Mouse (Mus musculus) lung, adult 18-20 months (tissue): ENCODE measurements around the gene Nktr.

Source experiments
- DNase-seq, 2 experiments: peaks; one replicate each; pipeline ENCODE4 v3.0.0; 2022; ENCODE audit warnings: mixed read lengths in 2 of 2

Nktr gene

GRCm38 (mm10) chr9:121718792-121719318 lies at the start of gene Nktr:
TSS of gene Nktr (plus strand) at chr9:121719169.
- peak; percentile 98 to 99 for DNase-seq

- DNase-seq, result peak; percentile 70 to 72
These were observed 49.6 kb upstream of the Nktr start for GRCm38 (mm10) chr9:121669348-121669791.

GRCm38 (mm10) chr9:121671300-121671699 lies 47.7 kb upstream of the Nktr start:
- DNase-seq, result peak; percentile 59 to 75

GRCm38 (mm10) chr9:121672311-121672710 lies 46.7 kb upstream of the Nktr start:
- DNase-seq, result peak; percentile 57 to 78

GRCm38 (mm10) chr9:121673716-121674115 lies 45.3 kb upstream of the Nktr start:
- DNase-seq, result no peak

GRCm38 (mm10) chr9:121675011-121675410 lies 44.0 kb upstream of the Nktr start:
- DNase-seq, result peak in 1 of 2 experiments; percentile 40

GRCm38 (mm10) chr9:121675556-121675955 lies 43.4 kb upstream of the Nktr start:
- DNase-seq, result no peak

- DNase-seq, result peak in 1 of 2 experiments; percentile 47
These were observed 41.9 kb upstream of the Nktr start for GRCm38 (mm10) chr9:121677069-121677468.

- peak; percentile 72 to 87 for DNase-seq
These were observed 41.5 kb upstream of the Nktr start for GRCm38 (mm10) chr9:121677476-121677875.

GRCm38 (mm10) chr9:121679549-121679948 lies 39.4 kb upstream of the Nktr start:
- peak; percentile 62 to 69 for DNase-seq

GRCm38 (mm10) chr9:121681191-121681590 lies 37.8 kb upstream of the Nktr start:
- DNase-seq, result no peak

- DNase-seq, result no peak
These were observed 36.8 kb upstream of the Nktr start for GRCm38 (mm10) chr9:121682037-121682680.

GRCm38 (mm10) chr9:121684702-121685101 lies 34.3 kb upstream of the Nktr start:
- DNase-seq, result no peak

GRCm38 (mm10) chr9:121690200-121690651 lies 28.7 kb upstream of the Nktr start:
- no peak for DNase-seq

GRCm38 (mm10) chr9:121690734-121691133 lies 28.2 kb upstream of the Nktr start:
- no peak for DNase-seq

GRCm38 (mm10) chr9:121694736-121695135 lies 24.2 kb upstream of the Nktr start:
- peak; percentile 50 to 51 for DNase-seq

- DNase-seq, result peak in 1 of 2 experiments; percentile 33
These were observed 22.3 kb upstream of the Nktr start for GRCm38 (mm10) chr9:121696626-121697025.

GRCm38 (mm10) chr9:121697150-121698049 lies 21.6 kb upstream of the Nktr start:
- DNase-seq, result peak; percentile 58 to 66

- DNase-seq, result no peak
These were observed 14.7 kb upstream of the Nktr start for GRCm38 (mm10) chr9:121704261-121704645.

GRCm38 (mm10) chr9:121704646-121705625 lies 14.0 kb upstream of the Nktr start, which contains the start of gene Sec22c:
TSS of gene Sec22c (minus strand) at chr9:121705490.
- DNase-seq, result peak; percentile 93

- no peak for DNase-seq
These were observed 12.8 kb upstream of the Nktr start for GRCm38 (mm10) chr9:121706029-121706675.

GRCm38 (mm10) chr9:121707801-121708200 lies 11.2 kb upstream of the Nktr start:
- no peak for DNase-seq
